Mouse (Mus musculus) MEL-GATA-1-ER (cell line): ENCODE data around the gene Mmp28.

Experiments used
- DNase-seq: peaks from one replicate; pipeline ENCODE4 v3.0.0-alpha.2; 2012; ENCODE audit warnings: low read depth; ENCODE audit errors: extremely low read depth

The Mmp28 gene

GRCm38 (mm10) chr11:83462711-83463244, at the start of gene Mmp28:
TSS of gene Mmp28 (minus strand) at chr11:83463071.
- DNase-seq = no peak

DNA sequence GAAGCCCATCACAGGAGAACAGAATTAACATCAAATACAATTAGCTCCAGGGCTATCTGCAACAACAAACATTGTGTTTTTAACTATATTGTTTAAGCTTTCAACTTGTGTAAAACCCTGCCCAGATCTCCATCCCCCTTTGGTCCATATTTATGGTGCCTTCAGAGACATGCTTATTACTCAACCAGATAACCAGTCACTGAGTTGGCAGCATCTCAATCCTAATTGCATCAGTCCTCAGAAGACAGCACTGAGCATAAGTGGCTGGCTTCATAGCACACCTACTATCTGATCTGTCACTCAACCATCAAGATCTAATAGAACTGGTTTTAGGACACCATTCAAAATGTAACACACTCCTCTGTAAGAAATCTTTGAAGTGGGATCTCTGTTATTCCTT, 46.6 kb upstream of the Mmp28 start:
- no peak for DNase-seq

DNA sequence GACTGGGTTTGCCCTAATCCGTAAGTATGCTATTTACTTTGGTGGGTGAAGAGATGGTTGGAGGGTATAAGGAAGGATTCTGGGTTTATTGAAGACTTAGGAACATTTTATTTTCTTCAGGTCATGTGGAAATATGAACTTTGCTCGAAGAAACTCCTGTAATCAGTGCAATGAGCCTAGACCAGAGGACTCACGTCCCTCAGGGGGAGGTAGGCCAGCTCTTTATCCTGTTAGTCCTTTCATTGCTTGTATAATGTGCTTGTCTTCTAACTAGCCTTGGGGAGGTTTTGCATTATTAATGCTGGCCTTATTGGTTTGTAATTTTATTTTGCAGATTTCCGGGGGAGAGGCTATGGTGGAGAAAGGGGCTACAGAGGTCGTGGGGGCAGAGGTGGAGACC, 41.4 kb upstream of the Mmp28 start:
- DNase-seq = no peak

DNA sequence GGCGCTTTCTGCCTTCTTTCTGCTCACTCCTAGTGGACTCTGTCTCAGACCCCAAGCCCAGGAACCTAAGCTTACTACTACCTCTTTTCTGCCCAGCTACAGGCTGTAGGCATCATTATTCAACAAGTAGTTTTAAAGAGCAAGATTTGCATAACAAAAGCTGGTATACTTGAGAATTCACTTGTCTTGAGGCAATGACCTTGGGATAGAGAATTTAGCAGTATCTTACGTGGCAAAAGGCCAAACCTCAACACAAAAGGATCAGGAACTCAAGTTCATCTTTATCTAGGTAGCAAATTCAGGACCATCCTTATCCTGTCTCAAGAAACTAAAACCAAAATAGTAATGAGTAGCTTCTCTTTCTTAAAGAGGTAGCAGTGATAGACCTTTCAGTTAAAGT, 32.7 kb upstream of the Mmp28 start:
- DNase-seq = no peak

GRCm38 (mm10) chr11:83491488-83491887, 28.6 kb upstream of the Mmp28 start:
- DNase-seq = no peak

DNA sequence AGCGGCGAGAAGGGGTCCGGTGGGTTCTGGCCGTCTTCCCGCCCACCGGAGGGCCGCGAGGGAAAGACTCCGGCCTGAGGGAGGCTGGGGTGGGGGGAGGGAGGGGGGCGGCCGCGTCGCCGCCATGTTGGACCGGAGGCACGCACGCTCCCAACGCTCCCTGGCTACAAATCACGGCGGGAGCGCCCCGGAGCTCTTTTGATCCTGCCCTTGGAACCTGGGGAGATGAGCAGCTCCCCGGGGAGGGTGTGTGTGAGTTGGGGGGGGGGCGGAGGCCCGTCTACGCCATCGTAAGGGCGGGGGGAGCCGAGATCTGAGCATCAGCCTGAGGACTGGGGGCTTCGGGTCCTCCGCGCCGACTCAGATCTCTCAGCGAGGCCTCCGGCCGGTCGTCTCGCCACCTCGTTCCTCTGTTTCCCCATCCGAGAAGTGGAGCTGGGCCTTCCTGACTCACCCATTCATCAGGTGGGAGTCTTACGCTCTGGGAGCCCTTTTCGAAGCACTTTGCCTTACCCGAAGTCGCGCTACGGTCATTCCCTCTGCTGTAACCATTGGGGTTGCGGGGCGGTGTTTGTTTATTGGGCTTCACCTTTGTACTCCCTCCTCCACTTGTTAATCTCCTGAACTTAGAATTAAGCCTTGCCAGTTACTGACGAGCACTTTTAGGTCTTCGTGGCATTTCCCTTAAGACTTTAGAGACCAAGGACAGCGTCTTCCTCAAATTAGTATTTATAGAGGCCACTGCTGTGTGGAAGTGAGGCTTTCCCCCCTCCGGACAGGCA, 10.6 kb upstream of the Mmp28 start:
- no peak for DNase-seq

DNA sequence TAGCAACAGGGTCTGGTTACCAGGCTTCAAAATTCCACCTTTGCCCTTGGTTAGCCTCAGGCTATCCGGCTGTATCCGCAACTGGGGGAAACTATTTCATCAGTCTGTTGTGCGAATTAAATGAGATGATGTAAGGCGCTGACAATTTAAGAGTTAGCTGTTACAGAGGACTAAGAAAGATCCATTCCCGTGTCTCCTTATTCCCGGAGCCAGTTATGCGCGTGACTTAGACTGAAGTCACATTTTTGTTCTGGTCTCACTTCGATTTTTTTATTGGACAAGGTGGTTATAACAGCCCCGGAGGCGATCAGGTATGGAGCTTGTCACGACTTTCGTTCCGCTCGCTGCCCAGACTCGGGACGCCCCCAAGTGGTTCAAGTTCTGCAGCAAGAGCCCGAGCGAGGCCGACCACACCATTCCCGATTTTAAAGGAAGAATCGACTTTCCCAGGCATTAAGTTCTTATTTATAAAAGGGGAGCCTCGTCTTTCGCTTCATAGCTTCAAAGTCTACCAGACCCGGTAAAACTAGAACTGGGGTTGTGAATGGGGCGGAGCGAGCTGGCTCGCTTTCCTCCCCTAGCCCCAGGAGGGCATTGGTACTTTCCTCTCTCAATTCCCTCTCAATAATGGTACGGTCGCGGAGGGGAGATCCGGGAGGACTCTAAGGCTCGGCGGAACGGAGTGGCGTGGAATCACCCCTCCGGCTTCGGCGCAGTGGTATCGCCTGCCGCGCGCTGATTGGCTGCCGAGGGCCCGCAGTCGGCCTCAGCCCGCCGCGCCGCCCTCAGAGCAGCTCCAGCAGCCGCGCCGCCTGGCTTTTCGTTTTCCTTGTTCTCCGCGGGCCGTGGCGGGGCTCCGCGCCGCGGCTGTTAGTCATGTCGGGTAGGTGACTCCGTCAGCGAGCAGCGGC, 9.7 kb upstream of the Mmp28 start, which contains the start of gene Taf15:
Gene Taf15, plus strand, starts transcription at position 763 of the 911 bp plus-strand sequence.
- DNase-seq = peak; percentile 98

GRCm38 (mm10) chr11:83471766-83472165, 8.9 kb upstream of the Mmp28 start:
- DNase-seq = no peak

GRCm38 (mm10) chr11:83468765-83469164, 5.9 kb upstream of the Mmp28 start:
- no peak for DNase-seq

DNA sequence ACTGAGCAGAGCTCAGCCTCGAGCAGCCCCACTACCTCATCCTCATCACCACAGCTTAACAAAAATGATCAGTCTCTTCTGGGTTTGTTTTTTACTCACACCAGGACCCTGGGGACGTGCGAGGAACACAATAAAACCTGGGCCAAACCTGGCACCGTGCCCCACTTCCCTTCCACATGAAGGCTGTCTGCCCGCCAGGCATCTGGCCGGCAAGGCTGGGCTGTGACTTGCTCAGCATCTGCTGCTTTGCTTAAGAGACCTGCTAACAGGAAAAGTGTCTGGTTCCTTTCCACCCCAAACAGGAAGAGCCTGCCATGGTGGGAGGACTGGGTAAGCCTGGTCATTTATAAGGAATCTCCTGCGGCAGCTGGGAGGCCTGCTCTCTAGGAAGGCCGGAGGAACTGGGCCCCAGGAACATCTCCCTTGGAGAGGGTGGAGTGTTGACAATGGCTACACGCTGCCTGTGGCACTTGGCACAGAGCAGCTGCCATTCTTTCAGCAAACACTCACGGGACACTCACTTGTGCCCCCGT, 4.3 kb upstream of the Mmp28 start:
- DNase-seq = no peak

- no peak for DNase-seq
Observed at GRCm38 (mm10) chr11:83465976-83466375, 3.1 kb upstream of the Mmp28 start.

- peak; percentile 26 for DNase-seq
Observed at GRCm38 (mm10) chr11:83461462-83462027, 1.3 kb downstream of the Mmp28 start.

GRCm38 (mm10) chr11:83457912-83458601, 4.8 kb downstream of the Mmp28 start:
- no peak for DNase-seq

DNA sequence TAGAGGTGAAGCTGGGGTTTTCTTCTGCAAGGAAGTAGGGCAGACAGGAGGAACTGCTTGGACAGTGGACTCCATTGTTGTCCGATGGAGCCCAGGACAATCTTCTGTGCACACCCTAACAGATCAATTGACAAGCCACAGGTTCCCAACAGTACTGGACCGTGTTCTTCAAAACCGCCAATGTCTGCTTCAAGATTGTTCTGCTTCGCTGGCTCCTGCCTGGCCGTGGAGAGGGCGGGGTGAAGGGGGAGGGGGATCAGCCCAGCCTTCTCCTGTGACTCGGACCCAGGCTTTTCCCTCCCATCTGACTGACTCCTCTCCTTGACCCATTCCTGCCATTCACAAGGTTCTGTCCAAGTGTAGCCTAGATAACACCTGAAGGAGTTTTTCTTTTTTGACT, 5.6 kb downstream of the Mmp28 start:
- no peak for DNase-seq

DNA sequence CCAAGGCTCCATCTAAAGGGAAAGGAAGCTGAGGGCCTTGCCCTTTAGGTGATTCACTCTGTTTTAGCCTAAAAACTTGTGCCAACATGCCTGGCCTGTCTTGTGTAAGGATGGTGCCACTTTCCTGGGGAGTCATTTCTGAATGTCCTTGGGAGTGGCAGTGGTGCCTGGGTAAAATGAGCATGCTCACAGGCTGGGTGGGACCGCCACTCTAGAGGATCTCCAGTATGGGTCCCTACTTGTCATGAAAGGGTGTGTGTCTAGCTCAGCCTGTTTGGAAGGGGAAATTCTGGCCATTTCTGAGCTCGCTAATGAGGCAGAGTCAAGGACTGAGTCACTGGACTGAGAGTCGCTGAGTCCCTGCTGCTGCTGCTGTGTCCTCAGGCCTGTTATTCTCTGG, 7.3 kb downstream of the Mmp28 start:
- no peak for DNase-seq

GRCm38 (mm10) chr11:83454548-83454947, 8.3 kb downstream of the Mmp28 start:
- no peak for DNase-seq

- DNase-seq = no peak
Observed at GRCm38 (mm10) chr11:83451281-83451680, 11.6 kb downstream of the Mmp28 start.

- no peak for DNase-seq
Observed at GRCm38 (mm10) chr11:83450550-83450949, 12.3 kb downstream of the Mmp28 start.

DNA sequence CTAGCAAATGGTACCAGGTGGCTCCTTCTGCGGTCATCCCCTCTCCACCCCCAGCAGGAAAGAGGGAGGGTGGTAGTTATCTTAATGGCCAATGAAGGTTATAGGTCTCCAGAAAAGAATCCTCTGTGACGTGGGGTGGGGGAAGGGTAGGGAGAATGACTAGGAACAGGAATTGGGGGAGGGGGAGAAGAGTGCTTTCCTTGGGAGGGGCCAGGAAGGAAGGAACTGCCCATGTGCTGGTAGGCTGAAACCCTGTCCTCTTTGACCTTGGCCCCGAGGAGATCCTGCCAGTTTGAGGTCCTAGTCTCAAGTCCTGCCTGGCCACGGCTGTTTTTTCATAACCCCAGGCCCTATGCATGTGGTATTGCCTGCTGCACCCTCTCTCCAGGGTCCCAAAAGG, 13.6 kb downstream of the Mmp28 start:
- no peak for DNase-seq

DNA sequence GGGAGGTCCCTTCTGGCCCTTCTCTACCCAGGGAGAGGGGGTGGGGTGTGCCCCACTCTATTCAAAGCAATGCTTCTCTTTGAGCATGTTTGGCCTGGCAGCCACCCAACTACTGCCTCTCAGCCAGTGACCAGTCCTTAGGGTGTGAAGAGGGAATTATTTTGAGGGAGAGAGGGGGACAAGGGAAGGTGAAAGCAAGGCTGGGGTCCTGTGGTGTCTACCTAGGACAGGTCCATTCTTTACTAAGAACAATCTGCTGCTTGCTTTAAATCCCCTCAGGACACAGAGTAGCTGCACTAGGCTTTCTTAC, 14.0 kb downstream of the Mmp28 start:
- DNase-seq = no peak
